Mouse (Mus musculus): ENCODE measurements around the gene Eva1b. TPM values are rescaled to one million over a fixed set of nuclear protein-coding genes. Genes with fewer than 3 reads are reported as not detected.
A peak's percentile ranks its signal among the peaks of the same experiment; 100 is the strongest.

The Eva1b gene
- total RNA-seq, 1 experiment from 2014 or later, result 27.6 TPM

DNA sequence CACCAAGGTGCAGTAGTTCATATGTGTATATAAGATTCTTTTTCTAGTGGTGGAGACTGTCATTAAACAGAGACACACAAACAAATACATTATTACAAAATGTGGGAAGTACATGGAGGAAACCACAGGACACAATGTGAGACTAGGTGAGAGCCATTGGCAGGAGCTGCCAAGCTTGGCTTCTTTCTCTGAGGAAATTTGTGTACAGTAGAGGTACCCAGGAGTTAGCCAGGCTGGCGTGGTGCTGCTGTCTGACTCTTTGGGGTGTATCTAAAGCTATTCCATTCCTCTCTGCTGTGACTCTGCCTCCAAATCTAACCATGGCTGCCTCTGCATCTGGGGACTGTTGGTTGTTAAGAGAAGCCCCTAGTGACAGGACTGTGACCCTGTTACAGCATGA, 28.5 kb upstream of the Eva1b start:
- DNase-seq, result no peak

- no peak for DNase-seq
Measured at GRCm38 (mm10) chr4:126120052-126120451, 27.5 kb upstream of the Eva1b start.

GRCm38 (mm10) chr4:126120506-126120905, 27.0 kb upstream of the Eva1b start:
- peak; percentile 37 for DNase-seq

DNA sequence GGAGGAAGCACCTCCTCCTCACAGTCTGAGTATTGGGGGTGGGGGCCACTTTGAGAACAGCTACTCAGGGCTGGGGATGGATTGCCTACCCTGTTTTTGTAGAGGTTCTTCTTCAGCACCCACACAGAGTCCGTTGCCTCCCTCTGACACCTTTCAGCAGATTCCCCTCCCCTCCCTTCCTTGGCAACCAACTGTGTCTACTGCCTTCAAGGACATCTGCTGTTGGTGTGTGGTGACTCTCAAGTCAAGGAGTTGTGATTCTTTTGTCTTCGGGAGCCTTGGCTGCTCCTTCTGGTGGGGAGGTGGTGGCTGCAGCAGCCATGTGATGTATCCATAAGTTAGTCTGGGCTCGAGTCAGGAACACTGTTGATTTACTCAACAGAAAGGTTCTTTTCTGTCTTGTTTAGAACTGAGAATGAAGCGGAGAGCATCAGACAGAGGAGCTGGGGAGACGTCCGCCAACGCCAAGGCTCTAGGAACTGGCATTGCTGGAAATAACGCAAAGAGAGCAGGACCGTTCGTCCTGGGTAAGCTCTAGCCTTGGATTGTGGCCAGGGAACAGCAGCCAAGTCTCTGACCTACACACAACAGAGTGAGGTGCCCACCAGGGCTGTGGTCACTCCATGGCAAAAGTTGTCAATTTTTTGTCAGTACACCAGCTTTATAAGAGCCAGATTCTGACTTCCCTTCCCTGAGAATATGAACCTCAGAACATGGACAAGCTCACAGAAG, 24.1 kb upstream of the Eva1b start:
- DNase-seq, result no peak

- DNase-seq, result no peak
Measured at GRCm38 (mm10) chr4:126130502-126130901, 17.0 kb upstream of the Eva1b start.

GRCm38 (mm10) chr4:126131290-126132121, 16.0 kb upstream of the Eva1b start:
- DNase-seq, result peak; percentile 62

- DNase-seq, result no peak
Measured at GRCm38 (mm10) chr4:126132636-126133264, 14.8 kb upstream of the Eva1b start.

- no peak for DNase-seq
Measured at GRCm38 (mm10) chr4:126134236-126134635, 13.3 kb upstream of the Eva1b start.

DNA sequence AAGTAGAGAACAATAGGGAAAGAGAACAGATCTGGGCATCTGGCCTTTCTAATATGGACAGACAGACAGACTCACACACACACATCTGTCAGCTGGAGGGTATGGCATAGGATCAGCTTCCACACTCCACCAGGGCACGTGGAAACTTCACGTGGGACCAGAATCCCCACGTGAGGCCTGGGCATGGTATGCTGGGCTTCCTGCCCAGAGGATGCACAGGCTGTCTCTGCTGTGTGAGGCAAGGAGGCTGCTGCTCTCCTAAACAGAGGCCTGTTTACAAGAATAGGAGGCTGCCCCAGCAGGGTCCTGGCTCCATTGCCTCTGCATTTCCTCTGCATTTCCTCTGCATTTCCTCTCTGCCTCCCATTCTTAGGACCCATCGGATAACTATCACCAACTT, 12.9 kb upstream of the Eva1b start:
- no peak for DNase-seq

- no peak for DNase-seq
Measured at GRCm38 (mm10) chr4:126137773-126138172, 9.8 kb upstream of the Eva1b start.

GRCm38 (mm10) chr4:126141021-126141420, 6.5 kb upstream of the Eva1b start:
- DNase-seq, result peak; percentile 49

DNA sequence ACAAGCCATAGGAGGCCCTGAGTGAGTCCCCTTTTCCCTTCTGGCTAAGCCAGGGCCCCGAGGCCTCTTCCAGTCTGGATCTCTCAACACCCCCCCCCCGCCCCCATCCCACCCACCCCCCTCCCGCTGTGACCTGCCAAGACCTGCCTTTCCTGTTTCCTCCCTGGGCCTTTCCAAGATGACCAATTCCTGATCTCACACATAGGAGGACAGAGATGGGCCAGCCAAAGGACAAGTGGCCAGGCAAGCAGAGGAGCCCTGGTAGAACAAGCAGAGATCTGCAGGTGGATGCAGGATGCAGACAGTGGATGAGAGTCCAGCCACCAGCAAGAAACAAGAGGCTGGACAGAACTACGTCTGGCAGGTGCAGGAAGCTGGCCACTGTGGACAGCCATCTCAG, 2.1 kb upstream of the Eva1b start:
- DNase-seq, result no peak

DNA sequence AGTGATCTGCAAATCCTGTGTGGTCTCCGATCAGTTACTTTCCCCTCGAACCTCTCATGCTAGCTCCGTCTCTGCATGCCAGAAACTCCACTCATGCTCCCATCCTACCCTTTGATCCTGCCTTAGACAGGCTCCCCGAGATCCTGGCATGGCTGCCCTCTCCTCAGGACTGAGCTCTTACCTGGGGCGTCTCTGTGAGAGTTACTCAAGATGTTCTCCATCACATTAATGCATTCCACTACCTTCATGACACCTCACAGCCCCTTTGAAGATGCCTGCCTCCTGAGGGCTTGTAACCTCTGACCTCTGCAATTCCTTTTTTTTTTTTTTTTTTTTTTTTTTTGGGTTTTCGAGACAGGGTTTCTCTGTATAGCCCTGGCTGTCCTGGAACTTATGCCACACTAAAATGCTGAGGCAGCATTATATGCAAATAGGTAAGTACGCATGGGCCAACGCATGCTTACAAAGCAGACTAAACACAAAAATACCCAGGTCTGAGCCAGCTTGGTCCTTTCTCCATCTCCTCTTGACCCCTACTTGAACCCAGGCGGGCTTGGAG, 491 bp upstream of the Eva1b start:
- DNase-seq, result no peak

DNA sequence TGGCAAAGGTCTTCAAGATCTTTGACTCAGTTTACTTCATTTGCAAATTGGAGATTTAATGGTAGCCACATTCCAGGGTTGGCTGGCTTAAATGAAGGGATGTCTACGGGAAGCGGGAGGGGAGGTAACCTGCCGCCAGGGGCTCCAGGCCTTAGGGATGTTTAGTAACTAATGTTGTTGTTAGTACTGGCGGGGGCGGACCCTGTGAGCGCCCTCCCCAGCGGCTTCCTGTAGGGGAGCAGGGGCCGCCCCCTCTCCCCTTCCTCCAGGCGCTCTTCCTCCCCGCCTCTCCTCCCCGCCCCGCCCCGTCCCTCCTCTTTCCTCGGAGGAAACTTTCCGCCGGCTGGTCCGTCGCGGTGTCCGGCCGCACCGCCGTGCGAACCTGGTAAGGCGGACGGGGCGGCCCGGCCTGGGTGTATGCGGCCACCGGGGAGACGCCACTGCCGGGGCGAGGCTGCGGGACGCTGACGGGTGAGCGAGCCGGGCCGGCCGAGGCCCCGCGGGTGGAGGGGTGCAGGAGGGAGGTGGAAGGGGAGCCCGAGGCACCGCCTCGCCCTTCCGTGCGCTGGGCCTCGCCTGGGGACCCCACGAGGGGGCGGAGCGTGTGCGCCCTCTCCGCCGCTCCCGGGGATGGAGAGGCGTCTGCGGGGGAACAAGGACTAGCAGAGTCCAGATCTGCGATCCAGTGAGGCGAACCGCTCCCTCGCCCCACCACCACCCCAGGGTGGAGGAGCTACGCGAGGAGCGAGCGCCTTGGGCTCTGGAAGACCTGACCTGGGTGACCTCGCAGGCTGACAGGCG, 817 bp downstream of the Eva1b start:
- peak; percentile 82 for DNase-seq

GRCm38 (mm10) chr4:126149041-126149676, 1.6 kb downstream of the Eva1b start:
- no peak for DNase-seq

GRCm38 (mm10) chr4:126149798-126150197, 2.3 kb downstream of the Eva1b start:
- no peak for DNase-seq

- peak; percentile 80 for DNase-seq
Measured at GRCm38 (mm10) chr4:126150297-126150948, 2.9 kb downstream of the Eva1b start.

- DNase-seq, result no peak
Measured at GRCm38 (mm10) chr4:126150949-126151320, 3.4 kb downstream of the Eva1b start.

DNA sequence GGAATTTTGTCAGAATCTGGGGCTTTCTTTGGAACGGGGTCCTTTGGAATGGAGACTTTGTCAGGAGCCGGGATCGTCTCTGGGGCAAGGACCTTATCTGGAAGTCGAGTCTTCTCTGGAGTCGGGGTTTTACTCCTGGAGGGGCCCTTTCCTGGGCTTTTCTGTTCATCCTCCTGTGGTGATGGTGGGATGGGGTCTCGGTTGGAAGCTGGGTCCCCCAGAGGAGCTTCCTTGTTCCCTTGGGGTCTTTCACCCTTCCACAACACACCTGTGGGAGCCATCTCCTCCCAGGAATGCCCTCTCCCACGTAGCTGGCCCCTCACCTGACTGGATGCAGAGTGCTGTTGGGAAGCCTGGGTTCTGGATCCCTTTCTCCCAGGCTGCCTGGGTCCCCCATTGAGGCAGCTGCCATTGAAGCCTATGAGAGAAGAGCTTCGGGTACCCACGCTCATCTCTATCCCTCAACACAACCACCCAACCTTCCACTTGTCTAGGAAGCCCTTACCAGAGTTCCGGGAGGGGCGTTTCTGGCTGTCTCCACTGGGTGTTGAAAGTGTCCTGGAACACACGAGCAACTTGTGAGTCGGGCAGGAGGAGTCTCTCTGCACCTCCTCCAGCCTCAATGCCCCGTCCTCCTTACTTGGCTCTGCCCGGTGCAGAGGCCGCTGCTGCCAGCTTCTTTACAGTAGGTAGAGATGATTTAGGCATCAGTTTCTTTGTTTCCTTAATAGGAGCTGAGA, 4.3 kb downstream of the Eva1b start:
- no peak for DNase-seq

DNA sequence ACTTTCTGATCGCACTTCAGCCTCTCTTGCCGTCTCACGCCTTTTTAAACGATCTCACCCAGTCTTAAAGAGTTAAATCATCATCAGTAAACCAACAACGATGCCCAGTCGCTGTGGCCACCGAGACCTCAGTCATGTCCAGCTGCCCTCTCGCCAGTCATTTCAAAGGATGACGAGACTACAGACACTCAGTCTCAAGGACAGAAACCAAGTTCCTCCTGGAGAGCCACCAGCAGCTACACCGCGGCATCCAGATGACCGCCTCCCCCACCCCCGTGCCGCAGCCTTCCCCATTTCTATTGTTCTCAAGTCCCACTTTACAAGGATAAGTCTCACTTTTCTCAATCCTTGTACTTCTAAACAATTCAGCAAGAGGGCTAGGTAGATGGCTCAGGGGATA, 5.3 kb downstream of the Eva1b start:
- peak; percentile 59 for DNase-seq

Data from adrenal gland, postnatal 14 days (tissue).